Mouse (Mus musculus): ENCODE measurements around the gene S100a11.

The S100a11 gene

GRCm38 (mm10) chr3:93557471-93557870 lies 37.2 kb downstream of the S100a11 start:
- no peak for DNase-seq (ENCODE audit: low read depth, low spot score)

DNA sequence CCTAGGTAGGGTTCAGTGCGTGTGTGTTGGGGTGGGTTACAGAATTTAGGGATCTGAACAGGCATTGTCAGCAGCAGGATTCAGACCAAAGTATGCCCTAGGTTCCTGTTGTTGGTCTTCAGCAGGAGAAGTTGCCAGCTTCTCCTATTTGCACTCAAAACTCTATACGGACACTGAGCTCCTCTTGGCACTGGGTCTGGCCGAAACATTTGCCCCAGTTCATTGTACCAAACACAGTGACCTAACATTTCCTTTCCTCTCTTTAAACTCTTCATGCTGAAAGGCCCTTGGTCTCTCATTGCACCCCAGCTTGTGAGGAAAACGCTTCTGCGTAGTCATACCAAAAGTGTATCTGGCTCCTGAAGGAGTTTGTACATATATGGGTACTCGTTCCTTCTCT lies 39.7 kb downstream of the S100a11 start:
- no peak for DNase-seq (ENCODE audit: low read depth, low spot score)

DNA sequence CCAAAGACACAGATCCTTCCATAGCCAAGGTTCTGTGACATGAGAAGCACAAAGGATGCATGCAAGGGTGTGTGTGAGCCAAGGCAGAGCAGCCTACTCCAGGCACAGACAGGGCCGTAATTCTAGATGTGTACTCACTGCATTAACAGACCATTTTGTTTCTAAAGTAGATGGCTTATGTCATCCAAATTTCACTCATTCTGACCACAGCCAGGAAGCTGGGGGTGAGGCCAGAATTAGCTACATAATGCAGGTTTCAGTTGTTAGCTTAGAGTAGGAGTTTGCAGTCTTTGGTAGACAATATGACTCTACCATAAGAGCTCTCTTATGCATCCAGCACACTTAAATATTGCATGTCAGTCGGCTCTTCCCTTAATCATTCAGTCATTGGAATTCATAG lies 42.1 kb downstream of the S100a11 start:
- DNase-seq (ENCODE audit: low read depth, low spot score), result no peak

- no peak for DNase-seq (ENCODE audit: low read depth, low spot score)
Observed at GRCm38 (mm10) chr3:93563216-93563615, 42.9 kb downstream of the S100a11 start.

DNA sequence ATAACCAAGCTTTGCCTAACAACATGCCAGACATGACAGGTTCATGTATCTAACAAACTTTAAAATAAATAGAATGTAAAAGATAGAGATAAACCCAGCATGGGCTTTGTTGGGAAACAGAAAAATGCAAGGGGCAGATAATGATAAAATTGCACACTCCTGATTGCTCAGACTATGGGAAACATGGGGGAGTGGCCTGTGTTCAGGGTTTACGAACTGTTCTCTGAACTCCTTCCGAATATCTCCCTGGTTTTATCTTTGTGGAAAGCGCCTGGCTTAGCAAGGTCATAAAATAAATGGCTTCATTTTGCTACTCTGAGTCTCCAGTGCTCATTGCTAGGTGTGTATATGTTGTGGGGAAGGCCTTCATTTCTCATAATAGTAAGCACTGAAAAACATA lies 46.6 kb downstream of the S100a11 start:
- DNase-seq (ENCODE audit: low read depth, low spot score), result no peak

- DNase-seq (ENCODE audit: low read depth, low spot score), result no peak
Observed at GRCm38 (mm10) chr3:93567721-93568120, 47.4 kb downstream of the S100a11 start.

GRCm38 (mm10) chr3:93568428-93569040 lies 48.2 kb downstream of the S100a11 start:
- no peak for DNase-seq (ENCODE audit: low read depth, low spot score)

GRCm38 (mm10) chr3:93569046-93569445 lies 48.8 kb downstream of the S100a11 start:
- no peak for DNase-seq (ENCODE audit: low read depth, low spot score)

DNA sequence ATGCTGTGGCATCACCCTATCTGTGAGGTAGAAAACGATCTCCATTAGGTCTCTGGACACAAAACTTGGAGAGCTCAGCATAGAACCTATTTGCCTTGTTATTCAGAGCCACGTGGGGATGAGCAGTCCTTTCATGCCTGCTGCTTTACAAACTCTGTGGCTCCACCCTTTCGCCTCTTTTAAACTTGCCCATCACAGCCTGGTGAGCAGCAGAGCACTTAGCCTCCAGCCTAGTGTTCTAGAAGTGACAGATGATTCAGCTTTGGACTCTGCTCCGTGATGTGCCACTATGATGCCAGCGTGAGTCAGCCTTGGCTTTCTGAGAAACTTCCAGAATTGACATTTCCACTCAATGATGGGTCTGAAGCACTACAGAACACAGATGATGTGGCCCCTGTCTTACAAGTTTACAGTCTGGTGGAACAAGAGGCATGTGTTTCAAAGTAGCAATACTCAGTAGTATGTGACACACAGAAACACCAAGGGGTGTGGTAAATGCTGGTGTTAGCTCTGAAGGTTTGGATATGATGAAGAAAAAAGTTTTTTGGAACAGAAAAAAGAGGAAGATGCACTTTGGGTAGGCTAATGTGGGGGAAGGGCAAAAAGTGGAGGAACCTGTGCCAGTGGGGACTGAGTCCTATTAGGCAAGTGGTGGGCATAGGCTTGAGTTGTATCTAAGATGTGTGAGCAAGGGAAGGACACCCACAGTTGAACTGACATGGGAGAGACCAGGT lies 51.9 kb downstream of the S100a11 start:
- no peak for DNase-seq (ENCODE audit: low read depth, low spot score)

Measured in A20 (cell line).